Mouse (Mus musculus): Measurements from ENCODE around the gene 4930404N11Rik.
A peak's percentile ranks its signal among the peaks of the same experiment; 100 is the strongest.

Gene 4930404N11Rik

GRCm38 (mm10) chr10:81327959-81328358 lies 37.7 kb downstream of the 4930404N11Rik start:
- DNase-seq (ENCODE audit: low spot score in 2 of 2) = no peak

- no peak for DNase-seq (ENCODE audit: low spot score in 2 of 2)
Measured at GRCm38 (mm10) chr10:81326858-81327257, 38.8 kb downstream of the 4930404N11Rik start.

DNA sequence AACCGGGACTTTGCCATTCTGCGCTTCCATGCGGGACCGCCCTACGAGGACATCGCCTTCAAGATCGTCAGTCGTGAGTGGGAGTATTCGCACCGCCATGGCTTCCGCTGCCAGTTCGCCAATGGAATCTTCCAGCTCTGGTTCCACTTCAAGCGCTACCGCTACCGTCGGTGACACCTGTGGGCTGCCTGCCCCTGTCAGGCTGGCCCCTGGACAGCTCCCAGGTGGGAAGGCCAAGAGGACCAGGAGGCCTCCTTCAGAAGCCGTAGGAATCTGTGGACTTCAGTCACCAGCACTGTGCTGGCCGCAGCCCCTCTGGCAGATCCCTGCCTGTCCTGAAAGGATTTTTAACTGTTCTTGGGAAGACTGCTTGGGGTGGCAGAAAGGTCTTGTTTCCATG lies 39.8 kb downstream of the 4930404N11Rik start:
- no peak for DNase-seq (ENCODE audit: low spot score in 2 of 2)

GRCm38 (mm10) chr10:81325176-81325575 lies 40.4 kb downstream of the 4930404N11Rik start:
- DNase-seq (ENCODE audit: low spot score in 2 of 2) = no peak

DNA sequence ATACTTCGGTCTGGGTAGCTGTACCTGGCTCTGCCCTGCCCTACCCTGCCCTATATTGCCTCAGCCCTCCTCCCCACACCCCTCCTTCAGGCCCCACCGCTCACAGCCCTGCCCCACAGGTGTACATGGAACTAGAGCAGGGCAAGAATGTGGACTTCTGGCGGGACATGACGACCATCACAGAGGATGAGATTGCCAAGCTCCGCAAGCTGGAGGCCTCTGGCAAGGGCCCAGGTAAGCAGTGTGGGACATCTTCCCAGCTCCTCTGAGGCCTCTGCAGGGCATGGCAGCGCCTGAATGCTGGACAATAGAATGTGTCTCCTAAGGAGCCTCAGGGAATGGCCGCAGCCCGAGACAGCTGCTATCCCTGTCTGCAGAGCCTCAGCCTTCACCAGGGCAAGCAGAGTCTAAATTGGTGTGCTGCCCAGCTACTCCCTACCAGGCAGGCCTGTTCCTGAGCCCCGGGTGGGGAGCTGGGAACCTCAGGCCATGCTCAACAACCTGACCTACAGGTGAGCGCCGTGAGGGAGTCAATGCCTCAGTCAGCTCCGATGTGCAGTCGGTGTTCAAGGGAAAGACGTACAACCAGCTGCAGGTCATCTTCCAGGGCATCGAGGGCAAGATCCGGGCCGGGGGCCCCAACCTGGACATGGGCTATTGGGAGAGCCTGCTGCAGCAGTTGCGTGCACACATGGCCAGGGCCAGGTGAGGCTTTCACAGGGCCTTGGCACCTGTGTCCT lies 41.7 kb downstream of the 4930404N11Rik start:
- no peak for DNase-seq (ENCODE audit: low spot score in 2 of 2)

DNA sequence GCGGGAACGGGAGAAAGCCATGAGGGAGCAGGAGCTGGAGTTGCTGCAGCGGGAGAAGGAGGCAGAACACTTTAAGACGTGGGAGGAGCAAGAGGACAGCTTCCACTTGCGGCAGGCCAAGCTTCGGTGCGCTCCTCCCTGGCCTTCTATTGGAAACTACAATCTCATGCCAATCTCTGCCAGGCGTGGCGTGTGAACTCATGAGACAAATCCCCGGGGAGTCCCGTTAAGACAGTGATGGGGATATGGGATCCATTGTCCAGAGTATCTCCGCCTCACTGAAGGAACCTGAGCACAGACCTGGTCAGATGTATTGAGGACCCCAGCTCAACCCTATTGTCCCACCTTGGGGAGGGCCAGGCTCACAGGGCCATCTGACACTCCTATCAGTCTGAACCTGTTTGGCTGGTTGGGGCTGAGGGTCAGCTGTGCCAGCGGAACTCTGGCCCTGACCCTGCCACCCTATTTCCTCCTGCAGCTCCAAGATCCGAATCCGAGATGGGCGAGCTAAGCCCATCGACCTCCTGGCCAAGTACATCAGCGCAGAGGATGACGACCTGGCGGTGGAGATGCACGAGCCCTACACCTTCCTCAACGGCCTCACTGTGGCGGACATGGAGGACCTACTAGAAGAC lies 42.4 kb downstream of the 4930404N11Rik start:
- no peak for DNase-seq (ENCODE audit: low spot score in 2 of 2)

GRCm38 (mm10) chr10:81322444-81322843 lies 43.2 kb downstream of the 4930404N11Rik start:
- DNase-seq (ENCODE audit: low spot score in 2 of 2) = no peak

GRCm38 (mm10) chr10:81321436-81321835 lies 44.2 kb downstream of the 4930404N11Rik start:
- DNase-seq (ENCODE audit: low spot score in 2 of 2) = no peak

GRCm38 (mm10) chr10:81320550-81321347 lies 44.9 kb downstream of the 4930404N11Rik start, which contains the start of gene Cactin:
Cactin (plus strand) TSS chr10:81321103.
- DNase-seq (ENCODE audit: low spot score in 2 of 2) = peak; percentile 94 to 98

DNA sequence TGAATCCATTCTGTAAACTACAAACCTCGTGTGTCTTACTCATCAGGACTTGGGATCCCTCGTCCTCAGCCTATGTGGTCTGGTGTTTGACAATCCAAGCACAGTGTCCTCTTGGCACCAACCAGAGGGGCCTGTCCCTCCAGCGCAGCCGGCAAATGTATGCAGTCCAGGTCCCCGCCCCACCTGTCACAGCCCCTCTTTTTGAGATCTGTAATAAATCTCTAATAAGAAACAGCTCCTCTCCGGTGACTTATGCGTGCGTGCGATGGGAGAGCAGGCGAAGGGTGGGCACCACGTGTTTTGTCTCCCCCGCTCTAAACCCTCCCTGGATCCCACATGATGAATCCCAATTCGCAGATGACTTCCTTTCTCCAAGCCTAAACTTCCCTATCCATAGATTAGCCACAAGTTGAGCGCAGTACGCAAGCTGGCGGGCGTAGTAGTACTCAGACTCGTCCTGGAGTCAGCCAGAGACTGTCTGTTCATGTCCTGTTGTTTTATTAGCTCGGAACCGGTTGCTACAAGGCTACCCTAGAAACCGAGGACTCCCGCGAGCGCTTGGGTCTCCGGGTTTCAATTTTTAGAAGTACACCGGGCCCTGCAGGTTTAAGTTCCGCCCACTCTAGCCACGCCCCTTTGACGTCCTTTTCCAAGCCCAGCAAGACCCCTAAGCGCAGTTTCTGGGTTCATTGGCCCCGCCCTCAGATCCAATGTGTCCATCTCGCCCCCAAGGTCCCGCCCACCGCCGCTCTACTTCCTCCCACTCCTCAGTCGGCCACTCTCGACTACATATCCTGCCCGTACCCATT lies 45.7 kb downstream of the 4930404N11Rik start:
- peak in 1 of 2 experiments; percentile 43 for DNase-seq (ENCODE audit: low spot score in 2 of 2)

DNA sequence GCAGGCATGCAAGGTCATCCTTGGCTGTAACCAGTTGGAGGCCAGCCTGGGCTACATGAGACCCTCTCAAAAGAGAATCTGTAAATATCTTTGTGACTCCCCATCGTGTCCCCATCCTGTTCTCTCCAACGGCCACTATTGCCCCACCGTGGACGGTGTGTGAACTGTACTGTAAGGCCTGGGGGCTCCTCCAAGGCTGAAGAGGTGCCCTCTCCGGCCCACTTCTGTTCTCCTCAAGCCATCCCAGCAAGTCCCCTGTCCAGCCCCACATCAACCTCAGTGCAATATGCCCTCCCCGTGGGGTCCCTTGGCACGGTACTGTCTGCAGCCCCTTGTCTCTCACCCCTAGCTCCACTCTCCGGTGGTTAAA lies 46.3 kb downstream of the 4930404N11Rik start:
- no peak for DNase-seq (ENCODE audit: low spot score in 2 of 2)

DNA sequence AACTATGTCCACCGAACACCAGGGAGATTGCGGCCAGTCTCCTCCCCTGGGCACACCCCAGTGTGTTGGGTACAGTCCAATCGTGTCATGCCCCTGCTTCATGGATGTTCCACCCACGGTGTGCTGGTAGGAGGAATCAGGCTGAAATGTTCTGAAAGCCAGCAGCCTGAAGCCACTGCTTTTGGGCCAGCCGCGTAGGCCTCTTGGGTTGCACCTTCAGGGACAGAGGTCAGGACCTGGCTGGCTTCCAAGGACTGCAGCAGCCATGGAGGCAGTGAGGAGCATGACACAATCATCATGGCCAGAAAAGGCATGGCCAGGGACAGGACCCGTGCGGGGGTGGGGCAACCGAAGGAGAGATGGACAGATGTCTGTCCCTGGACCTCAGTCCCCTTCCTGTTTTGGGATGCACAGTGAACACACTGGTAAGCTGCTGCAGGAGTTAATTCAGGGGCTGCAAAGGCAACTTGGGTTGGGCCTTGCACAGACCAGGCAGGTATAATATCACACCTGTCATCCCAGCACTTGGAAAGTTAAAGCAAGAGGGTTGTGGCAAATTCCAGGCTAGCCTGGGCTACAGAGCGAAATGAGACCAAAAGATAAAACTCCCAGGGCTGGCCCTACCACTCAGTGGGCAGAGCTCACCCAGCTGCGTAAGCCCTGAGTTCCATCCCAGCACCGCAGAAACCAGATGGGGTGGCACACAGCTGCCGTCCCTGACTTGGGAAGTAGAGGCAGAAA lies 46.9 kb downstream of the 4930404N11Rik start:
- DNase-seq (ENCODE audit: low spot score in 2 of 2) = no peak

- no peak for DNase-seq (ENCODE audit: low spot score in 2 of 2)
Measured at GRCm38 (mm10) chr10:81317273-81317672, 48.3 kb downstream of the 4930404N11Rik start.

DNA sequence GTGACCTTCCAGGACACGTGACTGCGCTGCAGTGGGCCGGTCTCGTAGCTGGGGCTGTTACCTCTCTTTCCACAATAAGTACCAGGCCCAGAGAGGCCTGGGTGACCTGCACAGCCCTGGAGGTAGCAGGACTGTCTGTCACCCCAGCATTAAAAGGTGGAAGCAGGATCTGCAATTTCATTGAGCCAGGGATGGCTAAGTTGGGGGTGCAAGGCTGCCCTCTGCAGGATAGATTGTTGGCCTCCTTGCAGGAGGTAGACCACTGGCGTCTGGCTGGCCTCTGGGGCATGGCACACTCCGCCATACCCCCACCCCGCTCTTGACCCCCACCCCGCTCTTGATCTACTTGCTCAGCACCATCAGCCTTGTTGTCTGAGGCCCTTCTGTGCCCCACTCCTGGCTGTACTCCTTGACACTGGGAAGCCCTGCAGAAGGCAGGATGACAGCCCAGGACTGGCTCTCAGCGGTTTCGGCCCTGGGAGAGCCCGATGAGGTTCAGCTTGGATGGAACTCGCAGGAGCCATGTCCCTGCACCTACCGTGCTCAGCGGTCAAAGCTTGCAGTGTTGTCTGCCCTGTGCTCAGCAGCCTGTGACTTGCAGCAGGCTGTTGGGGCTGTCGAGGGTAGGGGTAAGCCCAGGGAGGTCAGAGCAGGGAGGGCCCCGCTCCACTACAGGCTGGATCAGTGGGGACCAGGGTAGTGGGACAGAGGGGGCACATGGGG lies 49.1 kb downstream of the 4930404N11Rik start:
- no peak for DNase-seq (ENCODE audit: low spot score in 2 of 2)

DNA sequence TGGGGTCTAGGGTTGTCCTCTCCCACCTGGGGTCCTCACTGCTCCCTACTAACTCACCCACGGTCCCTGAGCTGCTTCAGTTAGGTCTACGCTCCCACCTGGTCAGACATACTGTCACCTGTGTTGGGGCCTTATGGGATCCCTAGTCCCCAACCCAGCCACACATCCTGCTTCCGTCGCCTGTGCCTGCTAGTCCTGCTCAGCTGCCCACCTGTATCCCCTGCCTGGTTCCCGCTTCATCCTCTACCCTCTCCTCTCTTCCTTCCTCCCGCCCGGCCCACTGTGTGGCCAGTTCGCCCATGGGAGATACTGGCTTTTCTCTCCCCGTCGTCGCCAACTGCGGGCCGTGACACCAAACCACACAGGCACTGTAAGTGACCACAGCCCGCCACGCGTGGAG lies 50.0 kb downstream of the 4930404N11Rik start:
- DNase-seq (ENCODE audit: low spot score in 2 of 2) = no peak

GRCm38 (mm10) chr10:81314201-81314600 lies 51.4 kb downstream of the 4930404N11Rik start:
- DNase-seq (ENCODE audit: low spot score in 2 of 2) = no peak

DNA sequence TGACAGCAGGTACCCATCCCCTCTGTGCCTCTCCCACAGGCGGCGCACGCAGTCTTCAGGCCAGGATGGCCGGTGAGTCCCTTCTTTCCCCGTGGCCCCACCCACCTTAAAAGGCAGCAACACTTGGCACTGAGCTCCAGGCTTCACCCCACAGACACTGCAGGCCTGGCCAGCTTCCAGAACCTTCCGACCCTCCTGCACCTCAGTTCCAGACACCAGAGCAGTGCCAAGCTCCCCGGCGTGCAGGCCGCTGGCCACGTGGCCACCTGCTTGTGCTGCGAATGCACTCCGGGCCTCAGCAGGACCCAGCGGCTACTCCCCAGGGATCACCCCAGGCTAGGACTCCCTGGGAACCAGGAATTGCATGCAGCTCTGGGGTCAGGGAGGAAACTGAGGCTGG lies 52.0 kb downstream of the 4930404N11Rik start:
- no peak for DNase-seq (ENCODE audit: low spot score in 2 of 2)
